Mouse (Mus musculus) liver, adult 2 months (tissue): ENCODE measurements around the gene Bex1.

Experiments used
- CTCF ChIP-seq: fragments of 200-500 bp; IDR thresholded peaks from 2 replicates; pipeline ENCODE4 v1.5.1; 2011; ENCODE audit warnings: low read depth, low read length, control low read depth
- POLR2A ChIP-seq: fragments of 200-500 bp; IDR thresholded peaks from 2 replicates; pipeline ENCODE4 v1.6.1; 2011; ENCODE audit warnings: low read length, control low read depth; ENCODE audit not compliant: insufficient read depth; ENCODE audit errors: extremely low read depth

GRCm38 (mm10) chrX:136172786-136173185, 42.5 kb downstream of the Bex1 start:
- TF ChIP-seq CTCF, result no peak
- TF ChIP-seq POLR2A, result no peak
